Mouse (Mus musculus) lung, postnatal 0 days (tissue): ENCODE measurements at regions not wholly inside any gene's neighbourhood (a gene's known extent, or its start where the extent isn't known, plus 50 kb on each side); places are given as distances from the start of the nearest gene placed in this dataset.
A peak's percentile ranks its signal among the peaks of the same experiment; 100 is the strongest.

Experiments
- CTCF ChIP-seq: IDR thresholded peaks from 2 replicates; pipeline ENCODE4 v1.5.1; 2016; ENCODE audit warnings: antibody characterized with exemption, mild to moderate bottlenecking
- EP300 ChIP-seq: IDR thresholded peaks from 2 replicates; pipeline ENCODE4 v1.6.1; 2016; ENCODE audit warnings: antibody characterized with exemption, mild to moderate bottlenecking, control low read depth

GRCm38 (mm10) chr1:166821146-166821545 is 139.5 kb upstream of the Fmo9 start:
- no peak for TF ChIP-seq EP300
- TF ChIP-seq CTCF: peak; percentile 31
